Mouse (Mus musculus) 416B (cell line): Measurements from ENCODE around the gene Gpr161.
A peak's percentile ranks its signal among the peaks of the same experiment; 100 is the strongest.
"Not testable (repeated sequence)": the region's sequence is repeated elsewhere in the genome, so short reads cannot be mapped to it uniquely, and the experiment has no call there.

Source experiments
- DNase-seq: peaks from one replicate; pipeline ENCODE4 v3.0.0; 2011; ENCODE audit warnings: low read depth

The Gpr161 gene

GRCm38 (mm10) chr1:165316361-165316760 lies 20.8 kb downstream of the Gpr161 start:
- no peak for DNase-seq

GRCm38 (mm10) chr1:165320141-165320934 lies 24.7 kb downstream of the Gpr161 start:
- peak; percentile 67 for DNase-seq

GRCm38 (mm10) chr1:165321393-165321861 lies 25.8 kb downstream of the Gpr161 start:
- no peak for DNase-seq

- no peak for DNase-seq
Observed at GRCm38 (mm10) chr1:165321891-165322290, 26.3 kb downstream of the Gpr161 start.

- peak; percentile 93 for DNase-seq
Observed at GRCm38 (mm10) chr1:165322934-165323333, 27.3 kb downstream of the Gpr161 start.

GRCm38 (mm10) chr1:165327370-165327769 lies 31.8 kb downstream of the Gpr161 start:
- no peak for DNase-seq

GRCm38 (mm10) chr1:165327831-165328230 lies 32.2 kb downstream of the Gpr161 start:
- DNase-seq: no peak

GRCm38 (mm10) chr1:165328384-165329289 lies 33.0 kb downstream of the Gpr161 start:
- DNase-seq: not testable (repeated sequence)

- peak; percentile 46 for DNase-seq
Observed at GRCm38 (mm10) chr1:165330859-165331258, 35.3 kb downstream of the Gpr161 start.

- no peak for DNase-seq
Observed at GRCm38 (mm10) chr1:165332797-165333196, 37.2 kb downstream of the Gpr161 start.

GRCm38 (mm10) chr1:165342126-165342525 lies 46.5 kb downstream of the Gpr161 start:
- DNase-seq: no peak

GRCm38 (mm10) chr1:165344453-165344852 lies 48.9 kb downstream of the Gpr161 start:
- peak; percentile 80 for DNase-seq

- DNase-seq: no peak
Observed at GRCm38 (mm10) chr1:165348627-165349026, 53.0 kb downstream of the Gpr161 start.

- peak; percentile 90 for DNase-seq
Observed at GRCm38 (mm10) chr1:165356347-165356746, 60.8 kb downstream of the Gpr161 start.

GRCm38 (mm10) chr1:165363271-165363670 lies 67.7 kb downstream of the Gpr161 start:
- DNase-seq: peak; percentile 66

- DNase-seq: peak; percentile 41
Observed at GRCm38 (mm10) chr1:165365057-165365456, 69.5 kb downstream of the Gpr161 start.

GRCm38 (mm10) chr1:165370990-165371389 lies 75.4 kb downstream of the Gpr161 start:
- DNase-seq: no peak

GRCm38 (mm10) chr1:165373839-165374238 lies 78.2 kb downstream of the Gpr161 start:
- no peak for DNase-seq
